Mouse (Mus musculus) activated CD4-positive, CD25-positive, alpha-beta regulatory T cell, adult 4 months (primary cell): Measurements from ENCODE around the gene Itpr1. TPM values are rescaled to one million over a fixed set of nuclear protein-coding genes. Genes with fewer than 3 reads are reported as not detected.

Experiments
- ATAC-seq: one replicate; pipeline ENCODE4 v1.8.0; 2017
- polyA plus RNA-seq, 2 experiments: library from polyadenylated mRNA; unstranded; fragments of 100-300 nt; shearing (Covaris generic); gene quantifications; one replicate each; pipeline ENCODE4 v1.2.1; 2017

The Itpr1 gene
- polyA plus RNA-seq, 2 experiments from 2014 or later = 15.8 to 21.2 TPM

DNA sequence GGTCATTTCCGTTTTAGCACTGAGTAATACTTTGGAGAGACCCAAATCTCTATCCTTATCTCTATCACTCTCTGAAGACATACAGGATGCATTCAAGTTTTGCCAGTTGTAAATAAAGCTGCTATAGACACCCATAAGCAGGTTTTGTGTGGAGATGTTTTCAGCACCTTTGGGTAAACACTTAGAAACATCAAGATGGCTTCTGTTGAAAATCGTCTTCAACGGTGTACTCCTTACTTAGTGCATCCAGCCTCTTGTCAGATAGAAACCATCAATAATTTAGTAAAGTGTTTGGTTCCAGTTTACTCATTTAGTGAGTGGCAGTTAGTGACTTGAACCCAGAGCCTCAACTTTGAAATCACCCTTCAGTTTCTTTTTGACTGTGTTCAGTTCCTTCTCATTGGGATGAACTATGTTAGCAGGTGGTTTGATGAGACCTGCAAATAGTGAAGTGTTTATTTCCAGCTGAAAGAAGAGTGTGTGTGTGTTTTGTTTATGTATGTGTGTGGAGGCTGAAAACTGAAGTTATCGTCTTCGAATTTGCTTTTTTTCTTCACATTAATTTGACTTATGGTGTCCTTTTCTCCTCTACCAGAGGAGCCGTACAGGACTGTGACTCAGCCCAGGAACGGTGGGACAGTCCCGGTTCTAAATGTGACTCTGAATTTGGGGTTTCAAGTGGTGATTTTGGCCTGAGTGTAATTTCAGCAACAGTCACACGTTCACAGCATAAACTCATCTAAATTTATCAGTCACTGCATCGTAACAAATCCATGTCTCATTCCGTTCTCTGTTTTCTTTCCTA is 66.1 kb downstream of the Itpr1 start:
- ATAC-seq = peak; percentile 45

DNA sequence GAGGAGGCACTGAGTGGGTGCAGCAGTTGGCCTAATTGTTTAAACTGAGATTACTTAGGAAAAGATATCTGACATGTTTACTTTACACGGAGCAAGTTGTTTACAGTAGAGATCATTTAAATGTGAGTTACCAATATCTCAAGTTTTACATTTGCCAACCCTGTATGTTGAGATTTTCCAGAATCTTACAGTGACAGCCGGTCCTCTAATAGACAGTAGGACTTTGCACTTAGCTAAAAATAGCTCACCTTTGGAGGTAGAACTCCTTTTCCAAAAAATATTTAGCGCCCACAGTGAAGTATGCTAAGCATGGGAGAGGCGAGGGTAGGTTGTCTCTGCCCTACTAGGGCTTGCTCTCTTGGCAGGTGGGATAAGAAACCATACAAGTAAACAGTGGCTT is 69.2 kb downstream of the Itpr1 start:
- no peak for ATAC-seq

- ATAC-seq = no peak
Observed at GRCm38 (mm10) chr6:108282621-108283020, 69.7 kb downstream of the Itpr1 start.

- ATAC-seq = no peak
Observed at GRCm38 (mm10) chr6:108284688-108285087, 71.8 kb downstream of the Itpr1 start.

- no peak for ATAC-seq
Observed at GRCm38 (mm10) chr6:108288979-108289378, 76.1 kb downstream of the Itpr1 start.

GRCm38 (mm10) chr6:108290978-108291377 is 78.1 kb downstream of the Itpr1 start:
- ATAC-seq = no peak

DNA sequence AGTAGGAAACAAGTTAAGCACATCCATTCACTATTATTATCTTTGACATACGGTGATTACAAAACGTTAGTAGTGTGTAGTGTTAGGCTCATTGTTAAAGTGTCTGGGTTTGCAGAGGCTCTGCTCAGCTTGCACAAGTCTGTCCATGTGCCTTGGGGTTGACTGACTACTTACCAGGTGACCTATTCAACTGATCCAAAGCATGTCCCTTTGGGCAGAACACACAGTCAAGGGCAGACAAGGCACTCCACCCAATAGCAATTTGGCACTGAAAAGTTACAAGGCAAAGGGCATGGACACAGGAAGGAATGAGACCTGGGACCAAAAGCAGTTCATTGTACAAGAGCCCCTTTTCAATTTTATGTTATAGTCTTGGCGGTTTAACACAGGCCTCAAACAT is 78.7 kb downstream of the Itpr1 start:
- no peak for ATAC-seq

DNA sequence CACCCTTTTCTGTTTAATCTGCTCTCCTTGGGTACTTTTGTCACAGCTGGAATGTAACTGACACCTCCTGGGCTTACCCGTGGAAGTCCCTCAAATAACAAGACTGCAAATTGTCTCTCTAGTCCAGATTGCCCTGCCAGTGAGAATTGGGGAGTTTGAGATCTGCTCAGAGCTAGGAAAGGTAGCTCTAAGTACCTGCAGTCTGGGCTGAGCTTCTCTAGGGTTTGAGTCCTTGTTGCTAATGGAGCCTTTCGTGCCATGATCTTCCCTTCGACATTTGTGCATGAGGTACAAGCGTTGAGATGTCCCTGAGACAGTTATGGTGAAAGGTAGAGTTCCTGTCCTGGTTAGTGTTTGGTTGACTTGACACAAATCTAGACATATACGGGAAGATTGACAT is 89.0 kb downstream of the Itpr1 start:
- ATAC-seq = no peak

GRCm38 (mm10) chr6:108303619-108304567 is 91.0 kb downstream of the Itpr1 start:
- no peak for ATAC-seq

- no peak for ATAC-seq
Observed at GRCm38 (mm10) chr6:108305171-108305779, 92.4 kb downstream of the Itpr1 start.

- no peak for ATAC-seq
Observed at GRCm38 (mm10) chr6:108306240-108306639, 93.3 kb downstream of the Itpr1 start.

GRCm38 (mm10) chr6:108306910-108307584 is 94.2 kb downstream of the Itpr1 start:
- peak; percentile 70 for ATAC-seq

GRCm38 (mm10) chr6:108307770-108308169 is 94.9 kb downstream of the Itpr1 start:
- ATAC-seq = no peak

DNA sequence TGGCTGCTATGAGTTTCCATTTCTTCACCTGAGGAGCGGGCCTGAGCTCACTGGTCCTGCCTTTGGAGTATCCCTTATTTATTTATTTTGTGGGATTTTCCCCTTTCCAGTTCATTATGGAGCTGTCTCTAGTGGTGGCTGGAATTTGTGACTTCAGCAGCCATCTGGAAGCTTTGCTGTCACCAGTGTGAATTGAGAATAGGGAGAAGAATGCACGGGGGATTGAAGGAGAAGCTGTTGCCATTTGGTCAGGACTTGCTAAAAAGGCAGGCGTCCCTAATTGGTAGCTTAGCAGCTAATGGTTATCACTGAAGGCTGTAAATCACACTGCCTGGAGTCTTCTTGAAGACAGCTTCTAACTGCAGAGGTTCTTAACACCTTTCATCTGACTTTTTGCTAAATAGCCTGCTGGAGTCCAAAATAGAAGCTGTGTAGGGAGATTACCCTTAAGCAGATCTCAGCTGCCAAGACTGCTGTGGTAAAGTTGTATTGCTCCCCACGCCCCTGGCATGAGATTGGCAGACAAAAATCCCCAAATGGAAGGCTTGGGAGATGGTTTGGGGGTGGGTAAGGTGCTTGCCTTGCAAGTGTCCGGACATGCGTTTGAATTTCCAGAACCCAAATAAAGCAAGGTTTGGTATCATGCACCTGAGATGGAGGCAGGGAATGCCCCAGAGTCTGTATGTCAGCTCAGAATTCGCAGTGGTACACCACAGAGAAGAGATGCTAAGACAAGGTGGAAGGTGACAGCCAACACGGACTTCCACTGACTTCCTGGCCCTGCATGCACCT is 96.7 kb downstream of the Itpr1 start:
- peak; percentile 51 for ATAC-seq

DNA sequence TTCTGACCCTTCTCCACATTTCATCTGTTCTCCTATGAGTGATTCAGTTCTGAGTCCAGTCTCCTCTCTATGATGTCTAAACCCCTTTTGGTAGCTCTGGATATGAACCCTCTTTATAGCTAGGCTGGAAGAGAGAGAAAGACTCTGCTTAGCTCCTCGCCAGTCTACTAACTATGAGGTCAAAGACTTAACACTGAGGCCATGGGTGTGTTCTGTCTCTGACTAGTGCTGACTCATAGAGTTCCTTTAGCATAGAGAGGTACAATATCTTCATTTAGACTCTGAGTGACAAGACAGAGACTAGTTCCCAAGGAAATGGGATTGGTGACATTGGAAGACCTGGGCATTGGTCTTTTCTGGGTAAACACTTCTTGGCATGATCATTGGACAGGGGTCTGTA is 100.2 kb downstream of the Itpr1 start:
- no peak for ATAC-seq

- peak; percentile 70 for ATAC-seq
Observed at GRCm38 (mm10) chr6:108313997-108314396, 101.1 kb downstream of the Itpr1 start.

- no peak for ATAC-seq
Observed at GRCm38 (mm10) chr6:108316268-108316824, 103.5 kb downstream of the Itpr1 start.

DNA sequence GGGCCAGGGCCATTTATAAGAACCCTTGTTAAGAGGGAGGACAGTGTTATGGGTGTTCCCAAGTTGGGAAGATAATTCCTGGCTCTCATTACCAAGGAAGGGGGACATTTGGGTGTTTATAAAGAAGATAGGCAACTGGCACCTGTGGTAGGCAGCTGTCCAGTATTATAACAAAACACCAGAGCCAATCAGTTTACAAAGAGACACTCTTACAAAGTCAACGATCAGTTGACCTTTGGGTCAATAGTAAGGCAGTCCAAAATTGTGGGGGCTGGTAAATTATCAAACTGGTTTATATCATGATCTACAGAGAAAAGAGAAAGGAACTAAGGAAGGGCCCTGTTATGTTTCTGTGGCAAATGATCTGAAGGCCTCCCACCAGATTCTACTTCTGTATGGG is 104.1 kb downstream of the Itpr1 start:
- ATAC-seq = no peak

GRCm38 (mm10) chr6:108321653-108322052 is 108.8 kb downstream of the Itpr1 start:
- no peak for ATAC-seq

- ATAC-seq = peak; percentile 65
Observed at GRCm38 (mm10) chr6:108324464-108325025, 111.6 kb downstream of the Itpr1 start.

GRCm38 (mm10) chr6:108325400-108325799 is 112.5 kb downstream of the Itpr1 start:
- ATAC-seq = no peak
